Mouse (Mus musculus): Measurements from ENCODE around the gene Mogat2.

The Mogat2 gene

GRCm38 (mm10) chr7:99235657-99236056 lies 2.8 kb downstream of the Mogat2 start:
- DNase-seq (ENCODE audit: low spot score in 2 of 2): no peak

DNA sequence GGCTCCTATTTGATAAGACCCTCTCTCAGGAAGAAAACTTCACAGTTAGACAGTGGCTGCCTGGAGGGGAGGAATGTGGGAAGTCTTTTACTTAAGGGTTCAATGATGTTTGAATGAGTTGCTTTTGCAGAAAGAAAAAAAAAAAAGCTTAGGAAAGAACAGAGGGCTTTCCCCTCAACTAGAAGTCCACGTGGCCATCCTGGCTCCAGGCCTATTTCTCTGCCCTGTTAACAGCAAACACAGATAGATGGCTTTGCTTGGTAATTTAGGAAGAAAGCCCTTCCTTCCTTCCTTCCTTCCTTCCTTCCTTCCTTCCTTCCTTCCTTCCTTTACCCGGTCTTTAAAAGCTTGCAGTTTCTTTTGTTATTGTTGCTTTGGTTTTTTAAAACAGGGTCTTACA lies 3.5 kb downstream of the Mogat2 start:
- no peak for DNase-seq (ENCODE audit: low spot score in 2 of 2)

GRCm38 (mm10) chr7:99232571-99232970 lies 5.8 kb downstream of the Mogat2 start:
- no peak for DNase-seq (ENCODE audit: low spot score in 2 of 2)

- DNase-seq (ENCODE audit: low spot score in 2 of 2): no peak
Measured at GRCm38 (mm10) chr7:99230061-99230747, 8.2 kb downstream of the Mogat2 start.

- no peak for DNase-seq (ENCODE audit: low spot score in 2 of 2)
Measured at GRCm38 (mm10) chr7:99229411-99229810, 9.0 kb downstream of the Mogat2 start.

DNA sequence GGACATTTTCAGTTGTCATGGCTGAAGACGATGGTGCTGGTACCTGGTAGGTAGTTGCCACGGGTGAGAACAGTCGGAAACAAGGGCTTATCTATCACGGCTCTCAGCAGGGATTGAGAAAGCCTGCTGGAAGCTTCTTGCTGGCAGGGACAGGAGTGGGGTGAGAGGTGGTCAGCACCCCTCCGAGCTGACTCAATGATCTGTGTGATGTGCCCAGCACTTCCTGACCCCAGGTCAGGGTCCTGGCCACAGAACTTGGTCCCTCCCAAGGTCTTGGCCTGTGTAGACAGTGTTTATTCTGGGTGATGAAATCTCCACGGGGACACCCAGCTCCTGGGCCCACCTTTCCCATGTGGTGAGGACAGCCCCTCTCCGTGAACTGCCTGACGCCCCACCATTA lies 9.6 kb downstream of the Mogat2 start:
- no peak for DNase-seq (ENCODE audit: low spot score in 2 of 2)

DNA sequence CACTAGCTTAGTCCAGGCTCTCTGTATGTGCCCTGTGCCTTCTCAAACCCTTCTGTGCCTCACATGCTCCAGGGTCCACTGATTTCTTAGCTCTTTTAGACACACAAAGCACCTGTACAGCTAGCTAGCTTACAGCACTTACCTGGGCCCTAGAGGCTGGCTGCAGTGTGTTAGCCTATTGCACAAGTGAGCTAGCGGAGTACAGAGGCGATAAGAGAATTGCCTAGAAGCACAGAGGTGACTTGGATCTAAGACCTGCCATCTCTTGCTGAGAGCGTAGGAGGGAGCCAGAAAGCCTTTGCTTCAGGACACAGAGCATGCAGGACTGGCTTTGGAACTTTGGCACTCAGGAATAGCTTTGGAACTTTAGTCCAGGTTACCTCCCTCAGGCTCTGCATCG lies 11.2 kb downstream of the Mogat2 start:
- no peak for DNase-seq (ENCODE audit: low spot score in 2 of 2)

- DNase-seq (ENCODE audit: low spot score in 2 of 2): no peak
Measured at GRCm38 (mm10) chr7:99226662-99227061, 11.8 kb downstream of the Mogat2 start.

DNA sequence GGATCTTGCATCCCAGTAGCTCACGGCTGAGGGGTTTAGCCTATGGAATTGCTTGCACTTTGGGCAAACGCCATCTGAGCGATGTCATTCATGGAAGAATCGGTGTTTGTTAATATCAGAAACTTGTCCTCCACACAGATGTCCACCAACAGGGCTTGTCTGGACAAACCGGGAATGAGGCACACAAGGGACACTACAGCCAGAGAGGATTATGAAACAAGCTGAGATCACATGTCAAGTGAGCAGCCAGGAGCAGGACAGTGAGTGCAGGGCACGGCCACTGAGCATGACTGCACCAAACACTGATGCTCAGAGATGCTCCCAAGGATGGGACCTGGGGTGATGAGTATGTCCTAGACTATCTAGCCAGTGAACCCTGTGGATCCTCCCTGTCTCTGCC lies 13.0 kb downstream of the Mogat2 start:
- DNase-seq (ENCODE audit: low spot score in 2 of 2): no peak

- DNase-seq (ENCODE audit: low spot score in 2 of 2): no peak
Measured at GRCm38 (mm10) chr7:99224648-99225190, 13.7 kb downstream of the Mogat2 start.

DNA sequence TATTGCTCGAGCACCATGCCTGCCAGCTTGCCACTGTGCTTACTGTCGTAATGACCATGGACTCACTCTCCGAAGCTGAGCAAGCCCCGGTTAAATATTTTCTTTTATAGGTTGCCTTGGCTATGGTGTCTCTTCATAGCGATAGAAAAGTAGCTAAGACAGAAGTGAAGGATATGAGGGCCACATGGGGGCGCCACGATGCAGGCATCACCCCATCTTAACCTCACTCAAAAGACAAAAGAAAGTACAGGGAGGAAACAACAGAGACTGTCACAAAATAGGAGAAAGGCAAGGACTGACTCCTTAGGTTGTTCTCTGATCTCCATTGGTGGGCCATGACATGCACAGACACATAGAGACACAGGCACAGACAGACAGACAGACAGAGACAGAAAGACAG lies 14.2 kb downstream of the Mogat2 start:
- no peak for DNase-seq (ENCODE audit: low spot score in 2 of 2)

GRCm38 (mm10) chr7:99217338-99218074 lies 20.9 kb downstream of the Mogat2 start:
- DNase-seq (ENCODE audit: low spot score in 2 of 2): no peak

DNA sequence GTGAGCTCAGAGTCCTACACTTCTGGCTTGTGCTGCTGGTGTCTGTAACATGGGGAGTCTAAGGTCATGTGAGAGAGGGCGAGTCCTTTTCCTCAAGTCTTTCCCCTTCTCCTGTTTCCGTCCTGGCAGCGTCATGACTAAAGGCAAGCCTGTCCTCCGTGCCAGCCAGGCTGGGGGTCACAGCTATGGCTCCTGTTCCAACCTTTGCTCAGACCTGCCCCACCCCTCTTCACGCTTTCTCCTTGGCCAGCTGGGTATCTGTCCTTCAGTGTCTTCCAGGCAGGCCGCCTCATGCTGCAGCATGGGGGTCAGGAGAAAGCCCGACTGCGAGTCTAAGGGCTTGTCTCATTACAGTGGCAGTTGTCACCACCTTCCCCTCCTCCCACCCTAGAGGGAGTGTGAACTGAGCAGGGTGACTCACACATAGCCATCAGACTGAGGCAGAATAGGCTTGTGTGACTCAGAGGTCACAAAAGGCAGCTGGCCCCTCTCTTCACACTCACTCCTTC lies 23.0 kb downstream of the Mogat2 start:
- DNase-seq (ENCODE audit: low spot score in 2 of 2): no peak

- no peak for DNase-seq (ENCODE audit: low spot score in 2 of 2)
Measured at GRCm38 (mm10) chr7:99214621-99215185, 23.7 kb downstream of the Mogat2 start.

- DNase-seq (ENCODE audit: low spot score in 2 of 2): no peak
Measured at GRCm38 (mm10) chr7:99213686-99214085, 24.7 kb downstream of the Mogat2 start.

GRCm38 (mm10) chr7:99213056-99213455 lies 25.4 kb downstream of the Mogat2 start:
- no peak for DNase-seq (ENCODE audit: low spot score in 2 of 2)

DNA sequence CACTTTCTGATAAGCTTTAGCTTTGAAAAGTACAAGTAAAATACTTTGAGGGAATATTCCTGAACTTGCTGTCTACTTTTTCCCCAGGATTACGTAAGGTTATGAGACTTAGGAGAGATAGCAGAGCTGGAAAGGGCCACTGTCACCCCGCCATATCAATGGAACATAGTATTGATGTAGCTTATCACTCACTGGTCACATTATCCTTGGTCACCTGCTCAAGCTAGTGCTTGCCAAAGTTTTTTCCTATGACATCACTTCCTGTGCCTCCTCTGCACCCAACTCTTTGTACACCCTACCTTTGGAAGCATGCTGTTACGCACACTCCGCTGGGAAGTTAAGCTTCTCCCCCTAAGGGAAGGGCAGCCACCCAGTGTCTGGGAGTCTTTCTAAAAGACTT lies 29.7 kb downstream of the Mogat2 start:
- no peak for DNase-seq (ENCODE audit: low spot score in 2 of 2)

- no peak for DNase-seq (ENCODE audit: low spot score in 2 of 2)
Measured at GRCm38 (mm10) chr7:99206364-99206763, 32.1 kb downstream of the Mogat2 start.

DNA sequence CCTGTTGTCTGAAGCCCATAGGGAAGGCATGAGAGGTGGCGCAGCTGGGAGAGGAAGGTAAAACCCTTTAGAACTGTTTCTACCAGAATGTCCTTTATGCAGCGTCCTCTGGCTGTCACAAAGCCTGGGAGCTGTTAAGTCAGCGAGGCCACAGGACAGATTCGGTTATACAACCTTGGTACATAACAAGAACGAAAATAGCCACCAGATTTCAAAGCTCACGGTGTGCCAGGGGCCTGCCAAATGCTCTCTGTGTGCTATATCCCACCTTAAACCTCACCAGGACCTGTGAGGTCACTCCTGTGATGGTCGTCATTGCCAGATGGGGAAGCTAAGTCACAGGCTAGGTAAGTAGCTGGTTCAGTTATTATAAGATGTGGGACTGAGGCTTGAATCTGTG lies 36.3 kb downstream of the Mogat2 start:
- no peak for DNase-seq (ENCODE audit: low spot score in 2 of 2)

DNA sequence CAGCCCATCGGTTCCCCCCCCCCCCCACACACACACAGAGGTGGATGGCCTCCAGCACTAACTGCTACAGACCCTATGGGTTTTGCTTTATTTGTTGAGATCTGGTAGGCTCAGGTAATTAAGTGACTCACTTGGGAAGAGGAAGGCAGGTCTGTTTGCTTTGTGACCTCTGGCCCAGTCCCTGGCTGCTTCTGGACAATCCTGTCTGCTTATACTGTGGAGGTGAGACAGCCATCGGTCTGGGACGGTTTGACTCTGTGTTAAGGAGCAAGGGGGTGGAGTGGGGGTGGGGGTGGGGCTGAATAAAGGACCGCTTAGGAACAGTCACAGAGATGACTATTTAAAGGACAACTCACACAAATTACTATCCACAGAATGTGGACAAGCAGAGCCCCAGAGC lies 38.1 kb downstream of the Mogat2 start:
- DNase-seq (ENCODE audit: low spot score in 2 of 2): no peak

- no peak for DNase-seq (ENCODE audit: low spot score in 2 of 2)
Measured at GRCm38 (mm10) chr7:99199451-99200175, 38.8 kb downstream of the Mogat2 start.

DNA sequence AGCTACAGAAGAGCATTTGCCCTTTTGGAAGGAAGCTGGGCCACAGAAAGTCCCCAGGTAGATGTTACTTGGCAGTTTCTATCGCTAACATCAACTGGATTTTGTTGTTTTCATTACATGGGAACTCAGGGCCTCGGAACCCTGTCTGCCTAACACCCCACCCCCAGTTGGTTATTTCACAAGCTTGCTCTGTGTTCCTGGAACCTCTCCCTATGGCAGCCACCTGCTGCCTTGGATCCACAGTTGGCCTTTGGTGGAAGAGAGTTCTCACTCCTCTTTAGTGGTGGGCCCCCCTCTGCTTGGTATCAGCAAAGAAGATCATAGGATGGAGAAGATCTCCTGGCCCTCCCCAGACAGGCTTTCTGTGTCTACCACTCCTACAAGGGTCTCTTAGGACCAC lies 39.6 kb downstream of the Mogat2 start:
- DNase-seq (ENCODE audit: low spot score in 2 of 2): no peak
